Mouse (Mus musculus) v-Abl transformed pro-B cells (cell line): ENCODE data around the gene Gm44.
"Not testable (repeated sequence)": the region's sequence is repeated elsewhere in the genome, so short reads cannot be mapped to it uniquely, and the experiment has no call there.

Experiments used
- in situ Hi-C, 2 experiments: fragments of 400-800 bp; cut with MboI; formaldehyde crosslinking; loops; one replicate each; pipeline ENCODE4 v1.15.1; 2025; ENCODE audit not compliant: unreplicated experiment in 2 of 2

The Gm44 gene

DNA sequence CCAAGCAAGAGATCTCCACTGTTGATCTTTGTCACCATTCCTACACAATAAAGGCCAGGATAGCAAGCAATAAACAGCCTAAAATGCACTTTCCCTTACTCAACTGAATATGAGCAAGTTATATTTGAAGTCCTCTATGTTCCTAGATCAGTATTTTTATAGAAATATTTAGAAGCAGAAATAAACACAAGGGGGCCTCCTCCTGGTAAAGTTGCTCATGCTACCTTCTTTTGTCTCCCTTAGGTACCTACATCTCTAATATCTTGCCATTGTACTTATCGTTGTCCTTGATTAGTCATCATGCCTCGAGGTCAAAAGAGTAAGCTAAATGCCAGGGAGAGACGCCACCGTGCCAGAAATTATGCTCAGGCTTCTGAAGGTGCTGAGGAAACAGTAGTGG lies at the start of gene Gm44:
Gene Gm44, plus strand, starts transcription at position 301 of the 400 bp plus-strand sequence.
- in situ Hi-C loops, result no loop called here

- in situ Hi-C loops, result no loop called here
Measured at GRCm38 (mm10) chrX:90927989-90928388, 36.0 kb downstream of the Gm44 start.

DNA sequence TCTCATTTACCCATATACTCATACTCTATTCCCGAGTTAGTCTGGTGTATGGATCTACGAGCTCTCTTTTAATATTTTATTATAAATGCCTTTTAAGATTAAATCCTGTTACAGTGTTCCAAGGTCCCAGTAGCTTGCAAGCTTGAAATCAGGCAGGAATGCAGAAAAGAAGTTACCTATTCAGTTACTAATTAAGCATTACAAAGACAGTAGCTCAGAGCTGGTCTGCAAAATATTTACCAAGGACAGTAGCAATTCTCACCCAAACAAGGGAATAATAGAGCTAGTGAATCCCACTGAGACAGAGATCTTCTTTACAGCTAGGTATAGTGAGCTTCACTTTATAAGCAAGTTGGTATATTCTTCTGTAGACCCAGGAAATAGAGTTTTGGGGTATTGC lies 46.3 kb downstream of the Gm44 start:
- in situ Hi-C loops, result not testable (repeated sequence)
